Mouse (Mus musculus) gastrocnemius, postnatal 14 days (tissue): ENCODE measurements around the gene Herc2. TPM values are rescaled to one million over a fixed set of nuclear protein-coding genes. Genes with fewer than 3 reads are reported as not detected.

Experiments used
- DNase-seq: peaks from one replicate; pipeline ENCODE4 v3.0.0; 2021; ENCODE audit warnings: mixed read lengths
- intact Hi-C: fragments of 180-260 bp; cut with DNase I; formaldehyde crosslinking; loops from one replicate; pipeline ENCODE4 v1.15.1; 2025; ENCODE audit warnings: low total_unique reads
- total RNA-seq, 2 experiments: library from RNA; stranded (reverse); gene quantifications; 2 replicates each; pipeline ENCODE4 v1.2.3; 2021

Gene Herc2
- total RNA-seq, 2 experiments from 2014 or later, result 26.8 to 29.0 TPM

DNA sequence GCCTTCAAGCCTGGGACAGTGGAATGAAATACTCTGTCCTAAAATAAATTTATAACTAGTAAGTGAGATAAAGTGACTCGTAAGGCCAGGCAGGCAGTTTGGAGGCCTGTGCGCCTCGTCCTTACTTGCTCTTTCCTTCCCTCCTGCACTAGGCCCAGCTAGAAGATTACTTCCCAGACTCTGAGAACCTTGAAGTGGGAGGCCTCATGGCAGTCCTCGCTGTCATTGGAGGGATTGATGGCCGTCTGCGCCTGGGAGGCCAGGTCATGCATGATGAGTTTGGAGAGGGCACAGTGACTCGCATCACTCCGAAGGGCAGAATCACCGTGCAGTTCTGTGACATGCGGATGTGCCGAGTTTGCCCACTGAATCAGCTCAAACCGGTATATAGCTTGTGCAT lies 103.6 kb downstream of the Herc2 start:
- DNase-seq, result no peak
- intact Hi-C loops, result loop anchor here (10.0 kb wide), 1 partner anchor 219 kb away; no protein-coding TSS in a partner anchor

DNA sequence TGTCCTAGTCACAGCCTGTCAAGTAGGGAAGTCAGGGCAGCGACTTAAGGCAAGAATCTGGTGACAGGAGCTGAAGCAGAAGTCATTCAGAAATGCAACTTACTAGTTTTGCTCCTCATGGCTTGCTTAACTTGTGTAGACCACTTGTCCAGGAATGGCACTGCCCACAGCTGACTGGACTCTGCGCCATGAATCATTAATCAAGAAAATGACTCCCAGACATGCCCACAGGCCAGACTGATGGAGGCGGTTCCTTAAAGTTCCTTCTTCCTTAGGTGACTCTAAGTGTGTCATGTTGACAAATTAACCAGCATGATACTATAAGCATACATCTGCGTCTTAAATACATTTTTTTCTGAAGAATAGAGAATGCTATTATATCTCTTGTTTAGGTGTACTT lies 113.3 kb downstream of the Herc2 start:
- no peak for DNase-seq
- intact Hi-C loops, result no loop called here

DNA sequence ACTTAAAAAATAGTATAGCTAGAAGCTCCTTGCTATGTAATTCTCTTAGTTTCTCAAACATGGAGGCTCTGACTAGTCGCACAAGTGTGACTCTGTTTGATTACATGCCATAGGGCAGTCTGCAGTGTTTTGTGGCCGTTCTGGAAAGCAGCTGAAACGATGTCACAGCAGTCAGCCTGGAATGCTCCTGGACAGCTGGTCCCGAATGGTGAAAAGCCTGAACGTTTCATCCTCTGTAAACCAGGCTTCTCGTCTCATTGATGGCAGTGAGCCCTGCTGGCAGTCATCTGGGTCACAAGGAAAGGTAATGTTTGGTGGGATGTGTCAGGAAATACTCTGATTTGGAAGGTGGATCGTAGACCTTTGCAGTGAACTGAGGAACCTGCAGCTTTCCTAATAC lies 118.7 kb downstream of the Herc2 start:
- intact Hi-C loops, result no loop called here
- peak; percentile 14 for DNase-seq

- intact Hi-C loops, result no loop called here
- DNase-seq, result no peak
Observed at GRCm38 (mm10) chr7:56177371-56177770, 127.4 kb downstream of the Herc2 start.

- intact Hi-C loops, result loop anchor here (10.0 kb wide), 1 partner anchor 46 kb away; no protein-coding TSS in a partner anchor
- no peak for DNase-seq
Observed at GRCm38 (mm10) chr7:56191041-56191440, 141.0 kb downstream of the Herc2 start.

DNA sequence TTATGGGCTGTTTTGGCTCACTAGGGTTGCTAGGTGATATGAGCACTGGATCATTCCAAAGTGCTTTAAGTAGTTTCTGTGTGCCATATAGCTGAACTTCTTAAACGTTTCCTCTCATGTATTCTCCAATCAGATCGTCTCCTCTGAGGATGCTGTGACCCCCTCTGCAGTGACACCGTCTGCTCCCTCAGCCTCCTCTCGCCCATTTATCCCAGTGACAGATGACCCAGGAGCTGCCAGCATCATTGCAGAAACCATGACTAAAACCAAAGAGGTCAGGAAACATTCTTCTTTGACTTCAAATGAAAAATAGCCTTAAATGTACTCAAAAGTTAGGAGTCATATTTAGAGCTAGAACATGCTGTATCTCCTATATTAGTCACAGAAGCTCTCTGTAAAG lies 141.7 kb downstream of the Herc2 start:
- intact Hi-C loops, result loop anchor here (10.0 kb wide), 1 partner anchor 47 kb away; no protein-coding TSS in a partner anchor
- DNase-seq, result no peak

DNA sequence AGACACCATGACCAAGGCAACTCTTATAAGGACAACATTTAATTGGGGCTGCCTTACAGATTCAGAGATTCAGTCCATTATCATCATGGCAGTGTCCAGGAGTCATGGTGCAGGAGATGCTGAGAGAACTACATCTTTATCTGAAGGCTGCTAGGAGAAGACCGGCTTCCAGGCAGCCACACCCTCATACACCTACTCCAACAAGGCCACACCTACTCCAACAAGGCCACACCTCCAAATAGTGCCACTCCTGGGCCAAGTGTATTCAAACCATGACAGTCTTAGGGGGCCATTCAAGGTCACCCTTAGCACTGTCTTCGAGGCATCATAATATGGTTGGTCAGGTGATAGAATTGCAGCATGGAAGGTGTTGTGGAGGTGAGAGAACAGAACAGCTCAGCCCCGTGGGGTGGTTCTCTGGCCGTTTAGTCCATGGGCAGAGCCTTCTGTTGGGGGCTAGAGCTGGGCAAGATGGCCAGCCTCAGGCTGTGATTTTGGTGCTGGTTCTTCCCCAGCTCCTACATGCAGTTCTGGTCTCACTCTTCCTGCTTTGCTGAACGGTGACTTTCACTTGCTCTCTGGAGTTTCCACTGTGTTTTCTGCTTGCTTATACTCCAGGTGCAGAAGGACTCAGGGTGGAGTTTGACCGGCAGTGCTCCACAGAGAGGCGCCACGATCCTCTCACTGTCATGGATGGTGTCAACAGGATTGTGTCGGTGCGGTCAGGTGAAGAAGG lies 151.7 kb downstream of the Herc2 start:
- intact Hi-C loops, result no loop called here
- DNase-seq, result no peak

DNA sequence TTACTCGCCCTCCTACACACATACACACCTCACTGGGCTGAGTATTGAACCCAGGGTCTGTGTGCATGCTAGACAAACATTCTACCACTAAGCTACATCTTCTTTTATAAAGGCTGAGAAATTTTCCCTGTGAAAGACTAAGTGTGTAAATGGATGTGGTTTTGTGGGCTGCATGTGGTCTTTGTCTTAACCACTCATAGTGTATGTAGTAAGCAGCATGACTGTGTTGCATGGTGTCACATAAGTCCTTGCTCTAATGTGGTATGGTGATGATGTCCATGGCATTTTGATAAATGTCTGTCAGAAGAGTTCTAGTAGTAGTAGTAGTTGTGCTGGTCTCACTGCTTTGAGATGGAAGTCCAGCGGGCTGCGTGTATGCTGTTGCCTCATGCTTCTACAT lies 152.8 kb downstream of the Herc2 start:
- no peak for DNase-seq
- intact Hi-C loops, result no loop called here

DNA sequence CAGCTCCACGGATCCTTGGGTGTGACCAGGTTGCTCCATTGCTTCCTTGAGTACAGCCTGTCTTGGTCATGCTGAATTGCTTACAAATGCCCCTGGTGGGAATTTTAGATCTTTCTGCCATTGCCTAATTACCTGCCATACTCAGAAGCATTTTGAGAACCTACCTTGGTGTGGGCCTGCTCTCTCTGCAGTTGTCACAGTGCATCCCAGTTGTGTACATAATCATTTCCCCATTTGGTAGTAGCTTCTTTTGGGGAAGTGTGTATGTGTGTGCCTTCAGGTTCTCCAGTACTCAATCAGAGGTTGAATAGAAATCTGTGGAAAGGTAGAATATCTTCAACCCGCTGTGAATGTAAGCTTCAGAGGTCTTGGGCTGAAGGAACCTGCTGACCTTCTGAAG lies 153.3 kb downstream of the Herc2 start:
- DNase-seq, result no peak
- intact Hi-C loops, result no loop called here

DNA sequence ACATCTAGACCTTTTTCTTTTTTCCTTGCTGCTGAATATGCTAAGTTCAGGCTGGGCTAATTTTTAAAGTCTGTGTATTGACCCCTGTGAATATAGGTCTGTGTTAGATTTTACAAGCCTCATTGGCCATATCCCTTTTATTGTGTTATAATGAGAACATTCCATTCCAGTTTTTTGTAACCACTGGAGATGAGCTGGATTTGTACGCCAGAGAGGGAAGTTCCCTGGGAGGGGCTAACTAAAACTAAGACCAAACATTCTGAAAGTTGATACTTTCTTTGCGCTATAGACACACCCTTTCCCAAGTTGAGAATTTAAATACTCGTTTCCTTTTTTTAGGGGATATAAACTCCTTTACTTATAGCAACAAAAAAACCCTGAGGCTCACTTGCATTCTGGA lies 154.9 kb downstream of the Herc2 start:
- intact Hi-C loops, result no loop called here
- DNase-seq, result no peak

GRCm38 (mm10) chr7:56220811-56221210 lies 170.8 kb downstream of the Herc2 start:
- DNase-seq, result no peak
- intact Hi-C loops, result no loop called here

DNA sequence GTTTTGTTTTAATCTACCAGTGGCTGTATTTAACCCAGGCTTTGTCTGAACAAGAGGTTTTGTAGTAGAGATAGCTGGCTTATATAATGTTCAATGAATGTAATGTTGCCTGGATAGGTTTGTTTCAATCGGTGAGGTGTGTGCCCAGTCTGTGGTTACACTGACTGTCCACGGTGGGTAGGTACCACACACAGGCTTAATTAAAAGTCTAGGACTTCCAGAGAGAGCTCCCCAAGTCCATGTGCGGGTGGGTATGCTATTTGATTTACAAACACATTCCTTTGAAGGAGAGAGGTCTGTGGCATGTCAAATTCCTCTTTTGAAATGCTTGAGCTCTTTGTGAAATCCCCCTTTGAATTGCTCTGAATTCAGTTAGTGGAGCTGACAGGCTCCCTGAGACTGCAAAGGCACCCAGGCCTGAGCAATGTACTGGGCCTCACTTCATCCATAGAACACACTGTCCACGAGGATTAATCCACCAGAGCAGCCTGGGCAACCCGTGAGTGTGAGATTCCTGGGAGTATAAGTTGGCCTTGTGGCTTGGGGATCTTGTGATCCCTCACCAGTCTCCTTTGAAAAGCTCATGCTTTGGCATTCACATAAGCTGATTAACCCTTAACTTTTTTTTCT lies 185.9 kb downstream of the Herc2 start:
- DNase-seq, result no peak
- intact Hi-C loops, result no loop called here

GRCm38 (mm10) chr7:56236617-56237016 lies 186.6 kb downstream of the Herc2 start:
- intact Hi-C loops, result no loop called here
- no peak for DNase-seq

- intact Hi-C loops, result no loop called here
- no peak for DNase-seq
Observed at GRCm38 (mm10) chr7:56239543-56239942, 189.5 kb downstream of the Herc2 start, which contains the start of gene Oca2. Oca2 (plus strand) TSS chr7:56239760.

- DNase-seq, result no peak
- intact Hi-C loops, result no loop called here
Observed at GRCm38 (mm10) chr7:56254568-56254967, 204.6 kb downstream of the Herc2 start.

GRCm38 (mm10) chr7:56257875-56258441 lies 208.0 kb downstream of the Herc2 start:
- intact Hi-C loops, result no loop called here
- no peak for DNase-seq

GRCm38 (mm10) chr7:56277506-56277905 lies 227.5 kb downstream of the Herc2 start:
- intact Hi-C loops, result no loop called here

More at GRCm38 (mm10) chr7:56277506-56277905, 227.5 kb downstream of the Herc2 start:
- DNase-seq, result no peak
